Mouse (Mus musculus) kidney, embryonic 16.5 days (tissue): ENCODE results near the gene Gm10961. TPM values are rescaled to one million over a fixed set of nuclear protein-coding genes. Genes with fewer than 3 reads are reported as not detected.
A peak's percentile ranks its signal among the peaks of the same experiment; 100 is the strongest.

Source experiments
- ATAC-seq: fragments of 200-750 bp; cut with Nextera tagmentation; 2 replicates; pipeline ENCODE4 v1.8.0; 2017; ENCODE audit warnings: moderate TSS enrichment; ENCODE audit not compliant: low FRiP score, low TSS enrichment
- H3K27ac ChIP-seq: fragments of 300-500 bp; sonication (generic); 2 replicates; pipeline ENCODE4 v1.5.1; 2014; ENCODE audit warnings: low read length
- H3K27me3 ChIP-seq: fragments of 300-500 bp; sonication (generic); 2 replicates; pipeline ENCODE4 v1.6.1; 2014; ENCODE audit warnings: low read length, control low read depth, mixed read lengths; ENCODE audit not compliant: insufficient read depth
- H3K36me3 ChIP-seq: fragments of 300-500 bp; sonication (generic); 2 replicates; pipeline ENCODE4 v1.6.1; 2014; ENCODE audit warnings: low read length, control low read depth, mixed read lengths; ENCODE audit not compliant: insufficient read depth
- H3K4me1 ChIP-seq: fragments of 300-500 bp; sonication (generic); 2 replicates; pipeline ENCODE4 v1.6.1; 2014; ENCODE audit warnings: low read length, control low read depth, mixed read lengths; ENCODE audit not compliant: insufficient read depth
- H3K4me2 ChIP-seq: fragments of 300-500 bp; sonication (generic); replicated peaks from 2 replicates; pipeline ENCODE4 v1.6.1; 2014; ENCODE audit warnings: low read depth, low read length
- H3K4me3 ChIP-seq: fragments of 300-500 bp; sonication (generic); 2 replicates; pipeline ENCODE4 v1.5.1; 2014; ENCODE audit warnings: mild to moderate bottlenecking, low read length
- H3K9ac ChIP-seq: fragments of 300-500 bp; sonication (generic); replicated peaks from 2 replicates; pipeline ENCODE4 v1.6.1; 2014; ENCODE audit warnings: low read length
- H3K9me3 ChIP-seq: fragments of 300-500 bp; sonication (generic); 2 replicates; pipeline ENCODE4 v1.6.1; 2016; ENCODE audit warnings: low read length, control low read depth
- WGBS: fragments of 180-500 bp; shearing (Covaris S2); extraction: QIAGEN DNeasy Blood & Tissue Kit; methylation state at CpG from one replicate; pipeline ENCODE4 v1.1.7; 2014; 5-methylcytosine and 5-hydroxymethylcytosine counted together
- polyA plus RNA-seq: library from polyadenylated mRNA; unstranded; fragments of >200 nt; fragmentation: Nextera tagmentation; extraction: Ambion mirVana; gene quantifications from 2 replicates; pipeline ENCODE4 v1.2.1, GENCODE M21; 2015

Gm10961 gene
- polyA plus RNA-seq, 1 experiment from 2014 or later: not detected

DNA sequence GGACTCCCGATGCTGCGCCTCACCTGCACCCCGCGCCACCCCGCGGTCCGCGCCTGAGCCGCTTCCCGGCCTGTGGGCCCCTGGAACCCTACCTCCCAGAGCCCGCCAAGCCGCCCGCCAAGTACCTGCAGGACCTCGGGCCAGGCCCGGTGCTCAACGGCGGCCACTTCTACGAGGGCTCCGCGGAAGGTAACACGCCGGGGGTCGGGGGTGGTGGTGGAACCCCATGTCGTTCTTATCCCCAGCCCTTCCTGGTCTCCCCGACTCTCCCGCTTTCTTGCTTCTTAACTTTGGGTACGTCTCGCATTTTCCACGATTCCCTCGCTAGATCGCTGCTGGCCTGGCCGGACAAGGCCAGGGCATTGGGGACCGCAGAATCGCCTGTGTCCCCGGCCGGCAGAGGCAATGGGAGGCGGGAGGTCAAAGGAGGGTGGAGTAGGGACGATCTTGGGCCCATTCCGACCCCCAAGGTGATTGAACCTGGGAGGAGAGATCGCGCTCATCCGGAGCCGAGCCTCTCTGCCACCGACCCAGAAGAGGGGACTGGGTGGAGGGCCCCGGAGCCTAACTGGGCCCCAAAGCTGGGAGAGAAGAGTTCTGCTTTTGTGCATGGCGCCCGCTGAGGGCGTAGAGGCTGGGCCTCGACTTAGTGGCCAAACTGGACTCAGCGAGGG is 35.7 kb upstream of the Gm10961 start:
- 0% methylated on average over 48 of the region's 50 CpGs for whole genome bisulfite sequencing
- H3K4me1 ChIP-seq: peaks cover 10% of the 10 kb centered on the region
- H3K4me2 ChIP-seq: peak overlapping the region; percentile 63
- H3K9me3 ChIP-seq: no peaks in the 10 kb centered on the region
- peak overlapping the region; percentile 59 for H3K9ac ChIP-seq
- H3K36me3 ChIP-seq: no peaks in the 10 kb centered on the region
- peak overlapping the region; percentile 45 for H3K4me3 ChIP-seq
- no peak overlapping the region for H3K27ac ChIP-seq
- ATAC-seq: peak; percentile 20; the same call in 1 of the 2 replicates
- H3K27me3 ChIP-seq: peaks cover 88% of the 10 kb centered on the region

- Histone ChIP-seq H3K9ac (no peak overlapping the region), H3K4me2 (no peak overlapping the region; the same call in 1 of the 2 replicates), H3K36me3 (no peaks in the 10 kb centered on the region), H3K4me3 (peak overlapping the region; percentile 45; the same call in 1 of the 2 replicates), H3K4me1 (peaks cover 10% of the 10 kb centered on the region), H3K9me3 (no peaks in the 10 kb centered on the region), H3K27ac (no peak overlapping the region), H3K27me3 (peaks cover 90% of the 10 kb centered on the region)
- peak; percentile 27; the same call in 1 of the 2 replicates for ATAC-seq
- WGBS: 2% methylated on average over 34 of the region's 34 CpGs
Measured at GRCm38 (mm10) chr3:107595938-107596461, 35.1 kb upstream of the Gm10961 start.

- WGBS: 1% methylated on average over 26 of the region's 26 CpGs
- H3K36me3 ChIP-seq: no peaks in the 10 kb centered on the region
- no peak overlapping the region for H3K9ac ChIP-seq
- H3K4me2 ChIP-seq: no peak overlapping the region
- no peak for ATAC-seq
- no peak overlapping the region for H3K27ac ChIP-seq
- peaks cover 90% of the 10 kb centered on the region for H3K27me3 ChIP-seq
- H3K4me1 ChIP-seq: peaks cover 10% of the 10 kb centered on the region
- H3K9me3 ChIP-seq: no peaks in the 10 kb centered on the region
- H3K4me3 ChIP-seq: 0 out of 2 replicates have a peak overlapping the region, but pooled peaks have one; percentile 11
Measured at GRCm38 (mm10) chr3:107596559-107596958, 34.6 kb upstream of the Gm10961 start.

GRCm38 (mm10) chr3:107597134-107597533 is 34.0 kb upstream of the Gm10961 start:
- Histone ChIP-seq H3K9me3 (no peaks in the 10 kb centered on the region), H3K27ac (no peak overlapping the region), H3K4me3 (no peak overlapping the region), H3K27me3 (peaks cover 87% of the 10 kb centered on the region), H3K9ac (no peak overlapping the region), H3K36me3 (no peaks in the 10 kb centered on the region), H3K4me1 (peaks cover 10% of the 10 kb centered on the region), H3K4me2 (no peak overlapping the region)
- ATAC-seq: no peak
- WGBS: 3% methylated on average over 21 of the region's 24 CpGs

GRCm38 (mm10) chr3:107597586-107598389 is 33.3 kb upstream of the Gm10961 start:
- Histone ChIP-seq H3K4me1 (peaks cover 10% of the 10 kb centered on the region), H3K27ac (no peak overlapping the region), H3K27me3 (peaks cover 81% of the 10 kb centered on the region), H3K4me3 (no peak overlapping the region), H3K36me3 (no peaks in the 10 kb centered on the region), H3K9me3 (no peaks in the 10 kb centered on the region), H3K9ac (no peak overlapping the region), H3K4me2 (no peak overlapping the region)
- no peak for ATAC-seq
- 7% methylated on average over 22 of the region's 22 CpGs for WGBS

- ATAC-seq: no peak; the same call in 1 of the 2 replicates
- peaks cover 66% of the 10 kb centered on the region for H3K27me3 ChIP-seq
- H3K9me3 ChIP-seq: no peaks in the 10 kb centered on the region
Measured at GRCm38 (mm10) chr3:107600127-107600526, 31.0 kb upstream of the Gm10961 start.

DNA sequence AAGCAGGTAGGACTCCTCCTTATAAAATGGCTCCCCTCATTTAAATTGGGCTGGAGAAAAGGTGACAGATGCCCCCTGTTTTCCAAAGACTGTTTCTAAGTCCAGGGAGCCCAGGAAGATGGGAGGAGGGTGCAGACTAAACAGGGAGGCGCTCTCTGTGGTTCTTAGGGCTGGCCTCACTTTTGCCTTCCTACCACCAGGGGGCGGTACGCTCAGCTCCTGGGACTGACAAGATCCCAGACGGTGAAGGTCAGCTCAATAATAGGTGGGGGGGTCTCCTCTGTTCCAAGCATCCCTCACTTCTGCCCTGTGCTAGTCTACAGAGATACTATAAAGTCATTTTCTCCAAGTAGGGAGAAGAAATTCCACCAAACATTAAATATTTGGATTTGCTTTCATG is 25.8 kb upstream of the Gm10961 start:
- no peak overlapping the region for H3K4me3 ChIP-seq
- H3K9ac ChIP-seq: no peak overlapping the region
- no peaks in the 10 kb centered on the region for H3K9me3 ChIP-seq
- WGBS: 8% methylated on average over 4 of the region's 4 CpGs
- H3K4me2 ChIP-seq: no peak overlapping the region
- peaks cover 21% of the 10 kb centered on the region for H3K27me3 ChIP-seq
- H3K36me3 ChIP-seq: no peaks in the 10 kb centered on the region
- ATAC-seq: no peak
- H3K27ac ChIP-seq: no peak overlapping the region
- H3K4me1 ChIP-seq: 0 out of 2 replicates have a peak, but pooled peaks cover 2% of the 10 kb centered on the region

More at GRCm38 (mm10) chr3:107600127-107600526, 31.0 kb upstream of the Gm10961 start:
- H3K27ac ChIP-seq: no peak overlapping the region
- 50% methylated on average over 6 of the region's 6 CpGs for WGBS
- H3K4me1 ChIP-seq: peaks cover 6% of the 10 kb centered on the region
- no peak overlapping the region for H3K4me3 ChIP-seq
- no peak overlapping the region for H3K9ac ChIP-seq
- no peak overlapping the region for H3K4me2 ChIP-seq
- no peaks in the 10 kb centered on the region for H3K36me3 ChIP-seq

GRCm38 (mm10) chr3:107607221-107607620 is 23.9 kb upstream of the Gm10961 start:
- no peak overlapping the region for H3K27ac ChIP-seq
- 78% methylated on average over 8 of the region's 8 CpGs for WGBS
- no peak for ATAC-seq
- H3K9me3 ChIP-seq: no peaks in the 10 kb centered on the region
- no peak overlapping the region for H3K4me3 ChIP-seq
- H3K27me3 ChIP-seq: peaks cover 9% of the 10 kb centered on the region; the same call in 1 of the 2 replicates
- H3K36me3 ChIP-seq: peaks cover 2% of the 10 kb centered on the region
- no peak overlapping the region for H3K4me2 ChIP-seq
- H3K9ac ChIP-seq: no peak overlapping the region
- H3K4me1 ChIP-seq: peaks cover 12% of the 10 kb centered on the region; the same call in 1 of the 2 replicates

GRCm38 (mm10) chr3:107608808-107609207 is 22.3 kb upstream of the Gm10961 start:
- ATAC-seq: no peak
- no peaks in the 10 kb centered on the region for H3K9me3 ChIP-seq
- no peak overlapping the region for H3K4me2 ChIP-seq
- peaks cover 9% of the 10 kb centered on the region; the same call in 1 of the 2 replicates for H3K27me3 ChIP-seq
- WGBS: 62% methylated on average over 4 of the region's 4 CpGs
- no peak overlapping the region for H3K4me3 ChIP-seq
- peaks cover 16% of the 10 kb centered on the region for H3K36me3 ChIP-seq
- no peak overlapping the region for H3K9ac ChIP-seq
- no peak overlapping the region for H3K27ac ChIP-seq
- H3K4me1 ChIP-seq: peaks cover 12% of the 10 kb centered on the region; the same call in 1 of the 2 replicates
